Mouse (Mus musculus) lung, postnatal 4 days (tissue): Measurements from ENCODE around the gene Etl4.

Experiments
- DNase-seq, 2 experiments: peaks; one replicate each; pipeline ENCODE4 v3.0.0; 2021

Gene Etl4

DNA sequence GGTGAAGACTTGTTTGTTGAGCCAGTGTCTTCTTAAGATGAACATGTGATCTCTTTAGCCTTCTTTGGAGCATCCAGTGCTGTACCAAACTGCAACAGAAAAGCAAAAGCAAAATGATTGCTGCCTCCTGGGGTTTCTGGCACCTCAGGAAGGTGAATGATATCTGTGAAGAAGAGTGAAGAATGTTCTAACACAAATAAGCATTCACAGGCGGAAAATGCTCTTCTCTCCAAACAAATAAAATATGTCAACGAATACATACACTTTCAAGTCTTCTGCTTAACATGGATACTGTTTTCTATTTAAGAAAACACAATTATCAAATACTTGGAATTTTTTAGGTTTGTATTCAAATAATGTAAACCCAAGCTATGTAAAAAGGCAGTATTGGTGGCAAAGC is 678.3 kb downstream of the Etl4 start:
- no peak for DNase-seq

DNA sequence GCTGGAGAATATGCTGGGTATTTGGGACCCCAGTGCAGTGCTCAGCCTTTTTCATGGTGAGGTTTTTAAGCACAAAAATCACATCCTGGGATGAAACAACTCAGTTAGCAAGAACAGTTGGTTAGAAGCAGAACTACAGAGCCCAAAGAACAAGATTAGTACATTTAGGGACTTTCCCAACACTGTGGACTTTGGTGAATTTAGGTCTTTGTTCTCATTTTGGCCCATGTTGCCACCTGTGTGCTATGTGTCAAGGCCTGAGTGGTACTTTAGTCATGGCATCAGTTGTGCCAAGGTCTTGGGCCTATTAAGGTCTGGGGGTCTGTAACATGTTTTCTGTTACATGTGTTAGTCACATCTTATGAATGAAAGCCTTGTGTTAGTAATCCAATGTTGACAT is 679.1 kb downstream of the Etl4 start:
- DNase-seq, result no peak

DNA sequence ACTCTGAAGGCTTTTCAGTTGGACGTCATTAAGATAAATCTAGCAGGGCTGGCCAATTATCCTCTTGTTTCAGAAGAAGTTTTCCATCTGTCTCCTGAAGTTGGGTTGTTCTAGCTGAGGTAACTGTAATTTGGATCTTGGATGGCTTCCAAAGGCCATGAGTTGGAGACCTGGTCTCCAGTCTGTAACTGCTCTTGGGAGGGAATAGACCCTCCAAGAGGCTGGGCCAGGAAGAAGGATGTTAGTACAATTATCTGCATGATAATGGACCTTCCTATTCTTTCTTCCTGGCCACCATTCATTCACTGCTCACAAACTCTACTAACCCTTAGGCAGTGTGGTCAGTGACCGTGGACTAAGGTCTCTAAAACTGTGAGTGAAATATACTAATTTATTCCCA is 684.5 kb downstream of the Etl4 start:
- no peak for DNase-seq

DNA sequence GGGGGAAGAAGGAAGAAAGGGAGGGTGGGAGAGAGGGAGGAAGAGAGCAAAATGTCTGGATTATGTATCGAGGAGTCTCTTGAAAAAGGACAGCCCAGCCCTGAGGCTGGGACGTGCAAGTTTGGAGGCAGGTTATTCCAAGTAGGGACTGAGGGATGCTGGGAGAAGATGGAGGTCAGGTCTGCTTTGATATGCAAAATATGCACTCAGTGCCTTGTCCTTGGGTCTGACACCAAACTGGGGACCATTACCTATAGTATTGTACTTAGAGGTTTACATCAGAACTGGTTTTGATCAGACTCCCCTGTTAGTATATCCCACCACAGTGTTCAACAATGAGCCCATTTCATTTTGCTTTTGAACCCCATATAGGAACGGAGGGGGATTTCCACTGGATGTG is 685.4 kb downstream of the Etl4 start:
- no peak for DNase-seq

DNA sequence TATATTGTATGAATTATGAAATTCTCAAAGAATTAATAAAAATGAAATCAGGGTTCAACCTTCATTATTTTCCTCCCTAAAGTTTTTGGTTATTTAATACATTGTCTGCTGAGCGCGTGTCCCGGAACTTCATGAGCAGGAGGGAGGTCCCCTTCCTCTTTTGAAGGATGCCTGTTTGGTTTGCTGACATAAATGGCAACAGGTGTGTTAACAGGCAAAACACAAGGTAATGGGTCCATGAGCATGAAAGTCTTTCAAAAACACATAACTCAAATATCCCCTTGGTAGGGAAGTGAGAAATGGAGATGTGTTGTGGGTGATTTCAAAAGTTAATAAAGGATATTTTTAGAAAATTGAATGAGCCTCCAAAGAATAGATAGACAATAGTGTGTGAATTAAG is 687.0 kb downstream of the Etl4 start:
- DNase-seq, result no peak

DNA sequence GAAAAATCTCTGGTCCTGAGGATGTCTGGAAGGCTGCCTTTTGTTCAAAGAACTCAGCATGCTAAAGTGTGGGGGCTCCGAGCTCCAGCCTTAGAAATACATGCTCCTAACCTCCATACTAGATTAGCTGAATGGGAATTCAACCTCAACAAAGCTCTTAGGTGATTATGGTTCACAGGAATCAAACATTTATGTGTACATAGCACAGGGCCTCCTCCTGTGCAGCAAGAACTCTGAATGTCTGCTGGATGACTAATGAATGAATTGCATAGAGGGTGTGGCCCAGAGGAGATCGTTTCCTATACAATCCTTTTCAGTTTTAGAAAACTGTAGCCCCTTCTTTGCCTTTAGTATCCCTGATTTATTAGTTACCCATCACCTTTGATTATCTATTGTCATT is 687.6 kb downstream of the Etl4 start:
- no peak for DNase-seq

DNA sequence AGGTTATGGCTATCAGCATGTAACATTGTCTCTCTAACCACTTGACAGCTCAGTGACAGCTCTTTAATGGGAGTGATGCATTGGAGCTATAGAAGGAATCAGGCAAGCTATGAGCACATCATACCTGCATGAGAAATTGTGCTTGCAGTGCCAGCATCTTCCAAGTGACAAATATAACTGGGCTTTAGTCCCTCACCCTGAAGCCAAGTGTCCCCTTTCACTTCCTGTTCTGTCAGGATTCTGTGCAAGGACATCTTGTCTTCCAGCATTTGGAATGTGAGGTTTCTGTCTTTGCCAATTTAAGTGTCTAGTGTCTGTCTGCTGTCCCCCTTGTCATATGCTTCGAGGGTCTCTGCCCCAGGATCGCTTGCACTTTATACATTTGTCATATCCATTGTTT is 693.1 kb downstream of the Etl4 start:
- no peak for DNase-seq

DNA sequence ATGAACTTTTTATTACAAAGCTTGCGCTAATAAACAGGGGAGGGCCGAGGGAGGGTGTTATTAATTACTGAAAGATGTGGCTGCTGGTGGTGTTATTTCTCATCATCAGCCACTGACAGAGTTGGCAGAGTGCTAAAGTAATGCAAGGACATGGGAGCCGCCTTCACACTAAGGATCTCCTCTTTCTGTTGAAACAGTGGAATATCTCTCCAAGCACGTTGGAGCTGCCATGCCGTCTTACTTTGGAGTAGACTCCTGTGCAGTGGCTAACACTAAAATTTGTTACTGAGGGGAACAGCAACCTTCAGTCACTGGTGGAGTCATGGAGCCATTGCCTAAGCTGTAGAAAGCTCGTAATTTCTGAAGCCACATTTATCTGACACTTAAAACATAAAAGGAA is 694.0 kb downstream of the Etl4 start:
- DNase-seq, result no peak

DNA sequence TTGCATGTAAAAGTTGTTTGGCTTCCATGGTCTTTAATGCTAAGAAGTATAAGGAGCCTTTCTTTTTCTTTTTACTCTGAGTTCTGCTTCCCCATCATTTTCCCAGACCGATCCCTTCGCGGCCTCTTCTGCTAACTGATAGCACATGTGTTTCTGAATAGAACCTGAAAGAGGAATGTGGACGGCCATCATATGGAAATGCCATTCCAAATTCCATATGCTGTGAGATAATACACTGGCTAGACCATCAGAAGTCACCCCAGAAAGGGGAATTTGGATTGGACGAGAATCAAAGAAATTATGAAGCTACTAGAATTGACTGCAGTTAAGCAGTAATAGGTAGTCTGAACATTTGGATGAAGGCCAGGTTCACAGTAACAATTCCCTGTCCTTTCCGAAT is 694.4 kb downstream of the Etl4 start:
- DNase-seq, result no peak

DNA sequence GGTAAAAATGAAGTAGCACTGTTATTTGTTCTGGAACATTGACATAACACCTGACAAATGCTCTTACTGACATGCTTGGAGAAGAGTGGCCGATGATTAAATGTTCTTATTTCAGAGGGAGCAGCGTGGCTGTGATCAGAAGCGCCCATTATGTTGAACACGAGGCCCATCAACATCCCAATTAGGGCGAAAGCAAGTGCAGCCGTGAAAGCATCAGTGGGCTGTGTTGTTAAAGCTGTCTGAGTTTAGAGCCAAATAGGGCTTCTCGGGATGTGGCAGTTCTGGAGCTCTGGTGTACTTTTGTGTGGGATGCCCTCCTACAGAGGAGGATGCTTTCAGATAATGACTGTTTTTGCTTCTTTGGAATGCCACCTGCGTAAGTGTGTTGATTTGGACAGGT is 699.6 kb downstream of the Etl4 start:
- no peak for DNase-seq

DNA sequence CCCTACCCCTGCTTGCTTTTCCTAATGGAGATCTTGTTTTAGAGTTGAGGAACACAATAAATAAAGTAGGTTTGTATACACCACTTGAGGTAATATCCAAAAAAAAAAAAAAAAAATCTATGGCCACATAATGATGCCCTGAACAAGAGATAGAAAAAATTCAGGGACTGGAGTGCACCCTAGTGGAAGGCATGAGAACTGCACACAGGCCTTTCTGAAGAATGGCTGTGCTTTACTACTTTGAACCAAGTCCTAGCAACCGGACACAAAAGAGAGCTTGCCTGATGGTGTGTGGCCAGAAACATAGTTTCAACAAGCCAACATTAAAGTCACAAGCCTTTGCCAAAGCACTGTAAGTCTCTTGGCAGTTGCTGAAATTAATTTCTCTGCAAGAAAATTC is 706.4 kb downstream of the Etl4 start:
- DNase-seq, result peak; percentile 35 to 71

DNA sequence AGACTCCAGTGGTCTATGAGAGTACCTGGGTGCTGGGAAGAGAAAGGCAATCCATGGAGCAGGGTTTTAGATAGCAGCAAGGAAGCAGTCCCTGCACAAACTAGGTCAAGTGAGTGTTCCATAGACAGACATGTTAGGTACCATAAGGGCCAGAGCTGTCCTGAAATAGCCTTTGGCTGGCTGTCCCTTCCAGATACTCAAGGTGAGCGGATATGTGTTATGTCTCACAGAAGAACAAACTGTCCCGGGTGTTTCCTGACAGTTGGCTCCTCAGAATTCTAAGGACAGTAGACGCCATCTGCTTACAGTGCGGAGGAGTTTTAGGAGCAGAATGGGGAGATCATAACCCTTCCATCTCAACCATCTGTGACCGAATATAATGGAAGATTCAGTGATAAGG is 708.8 kb downstream of the Etl4 start:
- no peak for DNase-seq

DNA sequence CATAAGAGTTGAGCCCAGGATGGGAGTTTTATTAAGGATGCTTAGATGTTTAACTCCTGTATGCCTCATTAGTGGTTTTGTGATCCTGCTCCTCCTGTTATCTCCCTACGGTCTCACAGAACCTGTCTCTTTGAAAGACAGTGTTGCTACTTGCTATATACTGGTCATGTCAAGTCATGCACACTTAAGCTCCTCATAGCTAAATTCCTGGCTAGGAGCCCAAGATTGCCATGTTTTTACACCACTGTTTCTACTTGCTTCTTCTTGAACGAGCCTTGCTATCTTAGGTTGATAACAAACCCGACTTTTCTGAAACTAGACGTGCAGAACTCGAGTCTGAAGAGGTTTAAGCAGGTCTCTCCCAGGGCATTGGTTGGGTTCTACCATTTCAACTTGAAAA is 710.3 kb downstream of the Etl4 start:
- DNase-seq, result no peak

DNA sequence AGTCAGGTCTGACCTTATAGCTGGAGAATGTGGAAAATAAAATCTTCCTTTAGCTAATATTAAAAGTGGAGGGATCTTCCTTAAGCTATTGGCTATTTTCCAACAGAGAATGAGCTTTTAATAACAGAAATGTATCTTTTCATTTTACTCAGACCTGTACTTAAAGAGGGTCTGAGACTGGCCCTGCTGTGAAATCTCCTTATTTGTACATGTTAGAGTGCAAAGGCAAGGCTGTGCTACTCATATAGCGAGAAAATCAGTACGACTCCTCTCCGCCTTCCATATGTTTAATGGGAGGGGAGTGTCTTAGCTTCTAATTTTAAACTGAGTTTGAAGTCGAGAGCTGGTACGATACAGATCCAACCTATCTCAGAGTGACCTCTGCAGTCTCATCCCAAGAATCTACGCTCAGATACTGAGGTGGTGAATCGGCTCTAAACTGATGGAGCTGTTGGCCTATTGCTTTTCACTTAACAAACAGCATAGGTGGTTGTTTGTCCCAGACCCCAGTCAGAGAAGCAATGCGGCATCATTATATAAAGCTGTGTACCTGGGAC is 719.7 kb downstream of the Etl4 start:
- no peak for DNase-seq

DNA sequence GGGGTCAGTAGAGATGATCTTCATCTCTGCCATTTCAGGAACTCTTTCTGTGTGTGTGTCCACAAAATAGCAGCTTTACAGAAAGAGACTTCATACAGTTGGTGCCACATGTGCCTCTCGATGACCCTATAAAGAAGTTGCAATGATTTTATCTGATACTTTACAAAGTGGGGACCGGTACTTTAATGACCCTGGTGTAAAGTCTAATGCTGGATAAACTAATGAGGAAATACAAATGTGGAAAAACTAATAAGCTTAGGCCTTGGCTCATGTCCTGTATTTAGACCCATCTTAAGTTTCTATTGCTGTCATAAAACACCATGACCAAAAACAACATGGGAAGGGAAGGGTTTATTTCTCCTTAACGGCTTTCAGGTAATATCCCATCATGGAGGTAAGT is 729.0 kb downstream of the Etl4 start:
- no peak for DNase-seq

DNA sequence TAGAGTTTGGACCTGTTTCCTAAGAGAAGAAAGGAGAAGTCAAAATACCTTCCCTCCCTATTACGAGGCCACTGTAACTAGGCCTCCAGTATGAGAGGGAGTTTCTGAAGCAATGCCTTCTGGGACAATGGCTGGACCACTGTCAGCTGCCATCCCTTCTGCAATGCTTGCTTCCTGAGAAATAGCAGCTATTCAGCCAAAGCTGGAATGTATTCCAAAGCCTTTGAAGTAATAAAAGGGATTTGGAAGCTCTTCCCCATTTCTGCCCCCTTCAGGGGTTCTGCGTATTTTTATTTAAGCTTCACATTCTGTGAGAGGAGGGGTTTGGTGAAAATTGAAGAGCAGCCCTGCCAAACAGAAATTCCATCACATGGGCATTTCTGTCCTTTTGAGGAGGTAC is 730.1 kb downstream of the Etl4 start:
- DNase-seq, result no peak

DNA sequence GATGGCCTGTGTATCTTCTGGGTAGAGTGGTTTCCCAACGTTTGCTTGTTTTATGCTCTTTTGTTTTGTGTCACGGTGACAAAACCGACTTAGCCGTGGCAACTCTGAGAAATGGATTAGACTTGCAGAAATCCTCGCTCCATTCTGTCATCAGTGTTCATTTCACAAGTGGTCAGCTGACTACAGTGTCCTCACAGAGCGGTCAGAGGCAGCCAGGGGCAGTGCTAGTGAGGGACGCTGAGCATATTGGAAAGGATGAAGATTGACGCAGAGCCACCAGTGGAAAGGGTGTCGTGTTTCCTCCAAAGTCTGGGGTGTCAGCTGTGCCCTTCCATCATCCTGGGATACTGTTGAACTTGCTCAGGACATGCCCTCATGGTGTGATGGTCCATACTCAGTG is 733.2 kb downstream of the Etl4 start:
- no peak for DNase-seq

DNA sequence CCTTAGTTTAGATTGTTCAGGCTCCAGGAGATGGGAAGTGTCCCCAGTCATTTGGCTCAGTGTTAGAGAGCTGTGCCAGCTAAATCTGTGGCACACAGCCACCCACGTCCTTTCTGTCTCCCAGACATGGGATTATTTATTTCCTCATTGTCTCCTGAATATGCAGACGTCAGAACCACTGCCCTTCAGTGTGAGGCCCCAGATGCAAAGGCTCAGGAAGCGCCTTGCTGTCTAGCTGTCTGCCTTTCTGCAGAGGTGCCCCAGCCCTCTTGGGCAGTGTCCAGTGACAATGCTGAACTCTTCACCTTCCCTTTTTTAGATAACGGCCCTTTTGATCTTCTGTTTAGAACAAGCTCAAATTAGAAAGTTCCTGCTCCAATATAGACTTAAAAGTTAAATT is 740.2 kb downstream of the Etl4 start:
- peak; percentile 69 to 90 for DNase-seq

DNA sequence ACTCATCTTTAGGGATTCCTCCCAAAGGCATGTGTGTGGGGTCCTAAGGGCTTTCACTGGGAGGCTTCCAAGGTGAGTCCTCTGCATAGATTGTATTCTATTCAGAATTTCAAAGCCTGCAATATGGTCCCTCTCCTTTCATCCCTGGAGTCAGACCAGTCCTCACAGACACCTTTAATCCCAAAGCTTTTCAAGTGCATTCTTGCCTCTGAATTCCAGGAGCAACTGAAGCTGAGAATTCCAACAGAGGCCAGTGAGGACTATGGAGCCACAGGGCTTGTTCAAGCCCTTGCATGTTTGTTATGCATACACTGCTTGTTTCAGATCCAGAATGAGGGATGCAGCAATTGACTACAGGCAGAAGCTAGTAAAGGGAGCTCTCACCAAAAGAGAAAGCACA is 743.5 kb downstream of the Etl4 start:
- no peak for DNase-seq

DNA sequence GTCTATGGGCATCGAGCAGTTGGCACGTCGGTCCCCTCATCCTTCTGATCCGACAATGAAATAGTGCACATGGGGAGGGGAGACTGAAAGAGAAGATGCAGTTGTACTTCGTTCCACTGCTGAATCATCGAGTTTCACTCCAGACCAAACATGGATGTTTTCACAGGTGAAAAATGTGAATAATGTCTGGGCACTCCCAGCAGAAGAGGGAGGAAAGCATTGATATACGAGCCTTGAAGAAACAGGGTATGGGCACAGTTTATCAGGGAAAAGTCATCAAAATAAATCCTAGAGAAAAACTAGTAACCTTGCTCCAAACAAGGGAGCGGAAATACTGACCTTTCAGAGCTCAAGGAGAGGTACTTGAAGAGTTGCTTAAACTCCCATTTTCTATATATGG is 744.5 kb downstream of the Etl4 start:
- DNase-seq, result no peak

DNA sequence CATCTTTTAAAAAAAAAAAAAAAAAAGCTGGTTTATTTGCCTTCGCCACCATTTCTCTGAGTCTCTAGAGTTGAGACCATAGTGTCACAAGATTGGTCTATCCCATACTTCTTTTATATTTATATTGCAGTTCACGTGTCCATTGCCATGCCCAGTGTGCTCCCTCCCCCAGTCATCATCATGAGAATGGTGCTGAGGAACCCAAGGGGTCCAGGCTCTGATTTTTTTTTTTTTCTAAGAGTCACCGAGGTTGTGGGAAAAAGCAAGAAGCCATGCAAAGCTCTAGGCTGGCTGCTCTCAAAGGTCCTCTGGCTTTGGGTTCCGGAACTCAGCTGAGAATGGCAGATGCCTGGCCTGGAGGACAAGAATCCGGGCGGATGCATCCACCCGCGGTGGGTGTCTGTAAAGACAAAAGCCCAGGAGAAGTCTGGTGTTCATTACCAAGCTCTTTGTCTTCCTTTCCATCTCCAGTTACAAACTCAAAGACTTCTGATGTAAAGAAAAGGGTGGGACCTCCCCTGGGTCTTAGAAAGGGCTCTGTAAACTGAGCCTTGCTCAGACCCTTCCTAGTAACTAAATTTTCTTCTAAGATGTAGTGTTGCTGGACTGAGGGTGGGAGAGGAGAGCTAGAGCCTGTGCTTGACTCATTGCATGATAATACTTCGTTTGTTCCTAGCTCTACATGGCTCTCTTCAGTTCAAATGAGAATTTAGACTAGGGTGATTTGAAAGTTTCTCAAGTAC is 745.2 kb downstream of the Etl4 start:
- no peak for DNase-seq

DNA sequence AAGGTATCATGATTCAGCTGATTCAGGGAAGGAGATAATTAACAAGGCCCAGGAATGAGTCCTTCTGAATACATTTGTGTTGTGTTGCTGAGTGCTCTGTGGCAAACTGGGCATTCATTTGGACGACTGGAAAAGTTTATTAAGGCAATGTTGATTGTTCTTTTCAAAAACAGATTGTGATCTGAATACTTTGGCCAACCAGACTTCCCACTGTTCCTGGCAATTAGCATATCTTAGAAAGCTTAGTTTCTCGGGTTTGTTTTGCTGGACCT is 745.7 kb downstream of the Etl4 start:
- DNase-seq, result no peak

DNA sequence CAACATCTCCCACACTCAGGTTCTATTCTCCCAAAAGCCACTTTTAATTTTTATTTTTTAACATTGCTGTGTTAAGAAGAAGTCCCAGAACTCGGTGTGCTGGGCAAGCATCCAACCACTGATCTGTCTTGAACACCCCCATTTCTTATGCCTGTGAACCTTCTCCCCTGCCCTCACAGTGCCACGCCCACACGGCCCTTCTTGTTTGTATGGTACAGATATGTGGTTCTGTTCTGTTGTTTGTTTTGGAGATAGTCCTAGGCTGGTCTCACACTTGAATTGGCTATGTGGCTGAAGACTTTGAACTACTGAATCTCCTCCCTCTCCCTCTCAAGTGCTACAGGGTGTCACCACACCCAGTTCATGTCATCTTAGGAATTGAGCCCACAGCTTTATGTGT is 748.3 kb downstream of the Etl4 start:
- no peak for DNase-seq

DNA sequence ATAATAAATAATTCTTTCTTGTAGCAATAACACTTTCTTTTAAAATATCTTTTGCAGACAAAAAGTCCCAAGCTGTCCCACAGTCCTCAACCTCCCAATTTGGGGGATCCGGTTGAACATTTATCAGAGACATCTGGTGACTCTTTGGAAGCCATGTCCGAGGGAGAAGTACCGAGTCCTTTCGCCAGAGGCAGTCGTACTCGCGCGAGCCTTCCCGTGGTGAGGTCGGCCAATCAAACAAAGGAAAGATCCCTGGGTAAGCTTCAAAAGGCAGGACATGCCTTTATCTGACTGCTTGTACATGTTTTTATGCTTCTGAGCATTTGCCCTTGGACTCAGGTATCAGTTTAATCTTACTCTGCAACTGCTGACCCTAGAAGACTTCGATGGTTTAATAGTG is 752.3 kb downstream of the Etl4 start:
- no peak for DNase-seq

DNA sequence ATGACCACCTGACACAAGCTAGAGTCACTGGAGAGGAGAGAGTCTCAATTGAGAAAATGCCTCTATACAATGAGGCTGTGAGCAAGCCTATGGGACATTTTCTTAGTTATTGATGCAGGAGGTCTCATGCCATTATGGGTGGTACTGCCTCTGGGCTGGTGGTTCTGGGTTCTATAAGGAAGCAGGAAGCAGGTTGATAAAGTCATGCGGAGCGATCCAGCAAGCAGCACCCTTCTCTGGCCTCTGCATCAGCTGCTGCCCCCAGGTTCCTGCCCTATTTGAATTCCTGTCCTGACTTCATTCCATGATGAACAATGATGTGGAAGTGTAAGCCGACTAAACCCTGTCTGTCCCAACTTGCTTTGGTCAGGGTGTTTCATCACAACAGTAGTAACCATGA is 753.1 kb downstream of the Etl4 start:
- DNase-seq, result no peak
